Mouse (Mus musculus) spleen, adult 2 months (tissue): ENCODE measurements around the gene Crp. TPM values are rescaled to one million over a fixed set of nuclear protein-coding genes. Genes with fewer than 3 reads are reported as not detected.

ENCODE experiments used
- DNase-seq, 2 experiments: peaks; one replicate each; pipeline versions ENCODE4 v3.0.0 to v3.0.0-alpha.2; 2012 to 2021; ENCODE audit warnings: low spot score in 2 of 2, low read depth in 1 of 2
- H3K27ac ChIP-seq: fragments of 200-500 bp; 2 replicates; pipeline ENCODE4 v1.5.1; 2012; ENCODE audit warnings: low read length, inconsistent platforms; ENCODE audit not compliant: insufficient read depth
- H3K27me3 ChIP-seq: fragments of 200-500 bp; 2 replicates; pipeline ENCODE4 v1.6.1; 2012; ENCODE audit warnings: mild to moderate bottlenecking, moderate library complexity, low read length, inconsistent platforms; ENCODE audit not compliant: control insufficient read depth, insufficient read depth
- H3K36me3 ChIP-seq: fragments of 200-500 bp; 2 replicates; pipeline ENCODE4 v1.6.1; 2012; ENCODE audit warnings: mild to moderate bottlenecking, low read length, inconsistent platforms; ENCODE audit not compliant: control insufficient read depth, insufficient read depth
- H3K4me1 ChIP-seq: fragments of 200-500 bp; 2 replicates; pipeline ENCODE4 v1.6.1; 2011; ENCODE audit warnings: inconsistent platforms; ENCODE audit not compliant: control insufficient read depth, insufficient read depth, insufficient read length
- H3K4me3 ChIP-seq: fragments of 200-500 bp; 2 replicates; pipeline ENCODE4 v1.5.1; 2011; ENCODE audit warnings: mild to moderate bottlenecking, inconsistent platforms; ENCODE audit not compliant: insufficient read depth, insufficient read length; ENCODE audit errors: extremely low read depth
- CTCF ChIP-seq: fragments of 200-500 bp; IDR thresholded peaks from 2 replicates; pipeline ENCODE4 v1.5.1; 2011; ENCODE audit warnings: mild to moderate bottlenecking, inconsistent platforms; ENCODE audit not compliant: insufficient read depth, insufficient read length, insufficient replicate concordance; ENCODE audit errors: extremely low read depth
- POLR2A ChIP-seq: fragments of 200-500 bp; IDR thresholded peaks from 2 replicates; pipeline ENCODE4 v1.6.1; 2011; ENCODE audit warnings: low read depth, low read length, inconsistent platforms
- WGBS: fragments of 180-500 bp; shearing (Covaris S2); methylation state at CpG from one replicate; pipeline ENCODE4 v1.1.7; 2018; 5-methylcytosine and 5-hydroxymethylcytosine counted together
- polyA plus RNA-seq: library from polyadenylated mRNA; depleted of rRNA; stranded (reverse); fragments of >200 nt; gene quantifications from 2 replicates; pipeline ENCODE4 v1.2.3, GENCODE M21; 2012

Gene Crp
- polyA plus RNA-seq, 1 experiment: 0.07 TPM

DNA sequence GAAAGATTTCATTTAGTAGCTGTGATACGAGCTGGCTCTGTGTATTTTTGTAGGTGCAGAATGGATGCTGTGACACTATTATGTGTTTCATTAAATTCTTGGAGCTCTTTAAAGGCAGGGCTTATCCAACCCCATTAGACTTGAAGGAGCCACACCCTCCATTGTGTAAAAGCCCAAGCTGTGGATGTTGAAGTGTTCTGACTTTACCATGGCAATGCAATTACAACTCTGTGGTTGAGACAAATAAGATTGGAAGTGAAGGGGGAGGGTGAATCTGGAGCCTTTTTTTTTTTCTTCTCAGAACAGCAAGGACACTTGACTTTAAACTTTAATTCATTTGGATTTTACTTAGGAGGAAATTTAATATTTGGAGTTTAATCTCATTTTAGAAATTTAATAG, 13.9 kb upstream of the Crp start:
- no peak overlapping the region for H3K27ac ChIP-seq
- H3K4me1 ChIP-seq: no peaks in the 10 kb centered on the region
- TF ChIP-seq CTCF (no peak), POLR2A (no peak)
- no peaks in the 10 kb centered on the region for H3K36me3 ChIP-seq
- H3K27me3 ChIP-seq: no peaks in the 10 kb centered on the region
- no peak overlapping the region for H3K4me3 ChIP-seq
- DNase-seq: no peak
- 79% methylated on average over 1 of the region's 1 CpGs for WGBS

- Histone ChIP-seq H3K27me3 (no peaks in the 10 kb centered on the region), H3K36me3 (no peaks in the 10 kb centered on the region), H3K4me3 (no peak overlapping the region), H3K4me1 (no peaks in the 10 kb centered on the region), H3K27ac (no peak overlapping the region)
- no peak for DNase-seq
- WGBS: 58% methylated on average over 3 of the region's 3 CpGs
- TF ChIP-seq POLR2A (no peak), CTCF (no peak)
Observed at GRCm38 (mm10) chr1:172685178-172685577, 12.7 kb upstream of the Crp start.

DNA sequence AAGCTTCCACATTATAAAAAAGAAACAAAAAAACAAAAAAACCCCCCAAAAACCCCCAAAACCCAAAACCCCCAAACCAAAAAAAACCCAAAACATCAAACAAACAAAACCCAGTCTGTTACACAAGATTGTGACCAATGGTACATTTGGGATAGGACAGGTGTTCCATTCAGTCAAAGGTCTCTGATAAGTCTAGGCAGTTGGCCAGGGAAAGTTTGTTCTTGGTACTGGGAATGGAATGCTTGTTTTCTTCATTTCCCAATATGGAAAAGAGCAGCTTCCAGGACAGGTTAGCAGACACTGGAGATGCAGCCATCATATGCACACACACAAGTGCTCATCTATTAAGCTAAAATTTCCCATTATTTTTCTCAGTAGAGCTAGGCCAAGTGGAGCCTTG, 433 bp upstream of the Crp start:
- no peak overlapping the region for H3K4me3 ChIP-seq
- DNase-seq: no peak
- H3K4me1 ChIP-seq: no peaks in the 10 kb centered on the region
- no peaks in the 10 kb centered on the region for H3K27me3 ChIP-seq
- H3K27ac ChIP-seq: no peak overlapping the region
- no peaks in the 10 kb centered on the region for H3K36me3 ChIP-seq
- TF ChIP-seq POLR2A (no peak), CTCF (no peak)

GRCm38 (mm10) chr1:172700814-172701213, 3.0 kb downstream of the Crp start:
- no peak overlapping the region for H3K27ac ChIP-seq
- TF ChIP-seq CTCF: no peak
- no peak for TF ChIP-seq POLR2A

DNA sequence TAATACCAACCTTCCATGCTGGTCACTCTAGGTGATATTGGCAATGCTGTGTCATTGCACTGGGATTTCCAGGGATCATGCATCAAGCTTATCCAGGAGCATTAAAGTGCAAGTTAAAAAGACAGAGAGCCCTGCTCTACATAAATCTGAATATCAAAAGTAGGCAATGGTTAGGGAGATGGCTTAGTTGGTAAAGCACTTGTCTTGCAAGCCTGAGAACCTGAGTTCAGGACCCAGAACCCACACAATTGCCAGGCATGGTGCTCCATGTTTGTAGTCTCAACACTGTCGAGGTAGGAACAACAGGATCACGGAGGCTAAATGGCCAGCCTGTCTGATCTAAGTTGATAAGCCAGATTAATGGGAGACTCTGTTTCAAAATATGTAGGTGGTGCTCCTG, 3.5 kb downstream of the Crp start:
- no peaks in the 10 kb centered on the region for H3K27me3 ChIP-seq
- TF ChIP-seq CTCF (no peak), POLR2A (no peak)
- 90% methylated on average over 2 of the region's 2 CpGs for WGBS
- DNase-seq: no peak
- no peaks in the 10 kb centered on the region for H3K36me3 ChIP-seq
- H3K4me3 ChIP-seq: no peak overlapping the region
- no peak overlapping the region for H3K27ac ChIP-seq
- H3K4me1 ChIP-seq: no peaks in the 10 kb centered on the region

More at GRCm38 (mm10) chr1:172700814-172701213, 3.0 kb downstream of the Crp start:
- H3K27me3 ChIP-seq: no peaks in the 10 kb centered on the region
- DNase-seq: no peak
- no peaks in the 10 kb centered on the region for H3K36me3 ChIP-seq
- H3K4me1 ChIP-seq: no peaks in the 10 kb centered on the region
- 82% methylated on average over 3 of the region's 3 CpGs for WGBS
- no peak overlapping the region for H3K4me3 ChIP-seq

GRCm38 (mm10) chr1:172701901-172702300, 4.0 kb downstream of the Crp start:
- Histone ChIP-seq H3K4me3 (no peak overlapping the region), H3K27ac (no peak overlapping the region), H3K36me3 (no peaks in the 10 kb centered on the region), H3K27me3 (no peaks in the 10 kb centered on the region), H3K4me1 (no peaks in the 10 kb centered on the region)
- WGBS: 91% methylated on average over 3 of the region's 3 CpGs
- DNase-seq: no peak
- TF ChIP-seq POLR2A (no peak), CTCF (no peak)

- DNase-seq: no peak
- H3K36me3 ChIP-seq: no peaks in the 10 kb centered on the region
- no peak for TF ChIP-seq POLR2A
- TF ChIP-seq CTCF: no peak
- no peak overlapping the region for H3K27ac ChIP-seq
- WGBS: 37% methylated on average over 4 of the region's 4 CpGs
- H3K4me3 ChIP-seq: no peak overlapping the region
- H3K27me3 ChIP-seq: no peaks in the 10 kb centered on the region
- no peaks in the 10 kb centered on the region for H3K4me1 ChIP-seq
Observed at GRCm38 (mm10) chr1:172704769-172705168, 6.9 kb downstream of the Crp start.
